Mouse (Mus musculus) limb, embryonic 10.5 days (tissue): ENCODE results near the gene Trap1. TPM values are rescaled to one million over a fixed set of nuclear protein-coding genes. Genes with fewer than 3 reads are reported as not detected.

ENCODE experiments used
- DNase-seq: peaks from one replicate; pipeline ENCODE4 v3.0.0-alpha.2; 2017; ENCODE audit warnings: low spot score
- H3K27ac ChIP-seq: fragments of 300-500 bp; sonication (generic); 2 replicates; pipeline ENCODE4 v1.5.1; 2016; ENCODE audit warnings: mild to moderate bottlenecking
- H3K27me3 ChIP-seq: fragments of 300-500 bp; sonication (generic); 2 replicates; pipeline ENCODE4 v1.6.1; 2016; ENCODE audit warnings: low read depth, mild to moderate bottlenecking; ENCODE audit not compliant: poor library complexity, severe bottlenecking
- H3K36me3 ChIP-seq: fragments of 300-500 bp; sonication (generic); 2 replicates; pipeline ENCODE4 v1.6.1; 2016; ENCODE audit warnings: mild to moderate bottlenecking, moderate library complexity
- H3K4me1 ChIP-seq: fragments of 300-500 bp; sonication (generic); 2 replicates; pipeline ENCODE4 v1.6.1; 2016
- H3K4me3 ChIP-seq: fragments of 300-500 bp; sonication (generic); 2 replicates; pipeline ENCODE4 v1.5.1; 2016; ENCODE audit warnings: mild to moderate bottlenecking, moderate library complexity
- H3K9me3 ChIP-seq: fragments of 300-500 bp; sonication (generic); replicated peaks from 2 replicates; pipeline ENCODE4 v1.6.1; 2016; ENCODE audit warnings: mild to moderate bottlenecking
- WGBS: fragments of 180-500 bp; shearing (Covaris S2); methylation state at CpG from one replicate; pipeline ENCODE4 v1.1.7; 2016; 5-methylcytosine and 5-hydroxymethylcytosine counted together
- polyA plus RNA-seq: library from polyadenylated mRNA; unstranded; fragments of >200 nt; fragmentation: Nextera tagmentation; extraction: Ambion mirVana; gene quantifications from 2 replicates; pipeline ENCODE4 v1.2.1, GENCODE M21; 2016

The Trap1 gene
- polyA plus RNA-seq, 1 experiment from 2014 or later: 107 TPM

DNA sequence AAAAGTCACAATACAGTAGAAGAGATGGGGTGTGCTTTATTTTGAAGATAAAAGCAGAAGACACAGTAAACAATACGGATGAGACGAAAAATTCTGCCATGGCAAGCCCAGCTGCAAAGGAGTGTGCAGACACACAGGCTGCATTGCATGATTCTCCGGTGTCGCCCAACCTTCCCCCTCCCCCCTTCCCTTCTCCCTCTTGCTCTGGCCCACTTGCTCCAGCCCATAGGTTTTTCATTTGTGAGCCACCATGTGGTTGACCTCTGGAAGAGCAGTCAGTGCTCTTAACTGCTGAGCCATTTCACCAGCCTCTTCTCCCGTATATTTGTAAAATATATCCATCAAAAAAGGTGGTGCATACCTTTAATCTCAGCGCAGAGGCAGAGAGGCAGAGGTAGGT, 3.3 kb downstream of the Trap1 start:
- H3K4me1 ChIP-seq: peaks cover 11% of the 10 kb centered on the region
- no peaks in the 10 kb centered on the region for H3K9me3 ChIP-seq
- DNase-seq: no peak
- WGBS: 68% methylated on average over 6 of the region's 6 CpGs
- peaks cover 24% of the 10 kb centered on the region; the same call in 1 of the 2 replicates for H3K36me3 ChIP-seq
- no peak overlapping the region for H3K4me3 ChIP-seq
- H3K27ac ChIP-seq: no peak overlapping the region
- no peaks in the 10 kb centered on the region for H3K27me3 ChIP-seq

DNA sequence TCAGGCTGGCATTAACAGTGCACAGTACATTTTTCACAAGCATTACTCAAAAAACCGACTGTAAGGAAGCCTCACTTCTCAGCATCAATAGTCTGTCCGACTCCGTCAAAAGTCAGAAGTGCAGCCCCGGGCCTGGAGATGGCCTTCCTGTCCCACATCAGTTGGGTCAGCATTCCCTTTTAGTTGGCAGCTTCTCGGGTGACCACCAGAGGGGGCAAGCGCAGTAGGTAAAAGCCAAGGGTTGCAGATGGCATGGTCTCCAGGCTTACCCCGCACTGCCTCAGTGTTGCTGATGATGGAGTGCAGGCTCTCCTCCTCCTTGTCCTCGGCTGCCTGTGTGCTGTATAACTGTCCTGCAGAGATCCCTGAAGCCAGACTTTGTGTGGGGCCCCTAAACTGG, 9.0 kb downstream of the Trap1 start:
- WGBS: 64% methylated on average over 8 of the region's 8 CpGs
- H3K36me3 ChIP-seq: peaks cover 71% of the 10 kb centered on the region
- DNase-seq: peak; percentile 50
- H3K4me1 ChIP-seq: no peaks in the 10 kb centered on the region
- H3K27ac ChIP-seq: no peak overlapping the region
- no peaks in the 10 kb centered on the region for H3K9me3 ChIP-seq
- H3K27me3 ChIP-seq: no peaks in the 10 kb centered on the region
- H3K4me3 ChIP-seq: no peak overlapping the region

DNA sequence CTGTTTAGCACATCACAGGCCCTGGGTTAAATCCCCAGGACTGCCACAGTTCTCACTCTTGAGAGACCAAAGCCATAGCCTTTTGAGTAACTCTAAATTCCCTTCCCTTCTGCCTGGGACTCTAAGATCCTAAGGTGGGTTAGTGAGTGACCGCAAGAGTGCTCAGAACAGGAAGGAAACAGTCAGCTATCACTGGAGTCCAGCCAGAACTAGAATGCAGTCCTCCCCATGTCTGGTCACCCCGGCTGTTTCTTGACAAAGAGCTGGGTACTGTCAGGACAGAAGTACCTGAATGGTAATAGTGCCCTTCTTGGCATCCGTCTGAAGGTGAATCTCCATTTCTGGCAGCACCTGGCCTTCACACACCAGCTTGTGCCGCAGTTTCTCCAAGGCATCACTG, 12.7 kb downstream of the Trap1 start:
- no peak for DNase-seq
- Histone ChIP-seq H3K36me3 (peaks cover 92% of the 10 kb centered on the region), H3K27ac (no peak overlapping the region), H3K27me3 (no peaks in the 10 kb centered on the region), H3K4me3 (no peak overlapping the region), H3K9me3 (no peaks in the 10 kb centered on the region), H3K4me1 (no peaks in the 10 kb centered on the region)
- 95% methylated on average over 4 of the region's 4 CpGs for WGBS

DNA sequence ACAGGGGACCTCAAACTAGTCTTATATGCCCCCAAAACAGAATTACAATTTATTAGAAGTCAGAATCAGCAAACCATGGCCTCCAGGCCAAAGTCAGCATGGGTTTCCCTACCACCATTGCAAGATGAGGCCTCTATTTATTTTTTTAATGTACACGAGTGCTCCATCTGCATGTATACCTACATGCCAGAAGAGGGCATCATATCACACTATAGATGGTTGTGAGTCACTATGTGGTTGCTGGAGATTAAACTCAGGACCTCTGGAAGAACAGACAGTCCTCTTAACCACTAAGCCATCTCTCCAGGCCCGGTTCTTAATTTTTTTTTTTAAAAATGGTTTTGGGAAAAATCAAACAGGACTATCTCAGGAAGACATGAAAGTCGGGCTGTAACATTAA, 23.8 kb downstream of the Trap1 start:
- no peaks in the 10 kb centered on the region for H3K27me3 ChIP-seq
- 93% methylated on average over 3 of the region's 3 CpGs for WGBS
- no peak overlapping the region for H3K27ac ChIP-seq
- H3K36me3 ChIP-seq: peaks cover 93% of the 10 kb centered on the region
- no peak overlapping the region for H3K4me3 ChIP-seq
- H3K9me3 ChIP-seq: no peaks in the 10 kb centered on the region
- H3K4me1 ChIP-seq: no peaks in the 10 kb centered on the region
- no peak for DNase-seq

GRCm38 (mm10) chr16:4052601-4053000, 25.0 kb downstream of the Trap1 start:
- Histone ChIP-seq H3K27ac (no peak overlapping the region), H3K36me3 (peaks cover 93% of the 10 kb centered on the region), H3K27me3 (no peaks in the 10 kb centered on the region), H3K9me3 (no peaks in the 10 kb centered on the region), H3K4me1 (no peaks in the 10 kb centered on the region), H3K4me3 (no peak overlapping the region)
- WGBS: 96% methylated on average over 4 of the region's 4 CpGs
- DNase-seq: no peak

DNA sequence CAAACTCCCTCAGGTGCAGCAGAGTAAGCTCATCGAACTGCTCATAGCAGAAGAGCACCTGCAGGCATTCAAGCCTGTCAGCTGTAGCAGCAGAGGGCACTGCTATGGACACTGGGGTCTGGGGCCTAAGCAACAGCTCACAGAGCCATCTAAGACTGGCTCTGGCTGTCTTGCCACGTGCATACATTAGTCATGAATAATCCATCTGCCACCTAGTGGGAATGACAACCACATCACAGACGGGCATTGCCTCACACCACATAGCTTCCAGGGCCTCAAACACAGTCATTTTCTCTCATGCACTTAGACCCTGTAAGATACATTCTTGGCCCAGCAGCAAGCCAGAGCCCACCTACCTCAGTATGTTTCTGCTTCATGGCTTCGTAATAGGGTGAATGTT, 32.1 kb downstream of the Trap1 start:
- H3K27me3 ChIP-seq: no peaks in the 10 kb centered on the region
- H3K4me1 ChIP-seq: no peaks in the 10 kb centered on the region
- no peak for DNase-seq
- H3K27ac ChIP-seq: no peak overlapping the region
- WGBS: 90% methylated on average over 4 of the region's 4 CpGs
- H3K4me3 ChIP-seq: no peak overlapping the region
- H3K9me3 ChIP-seq: no peaks in the 10 kb centered on the region
- peaks cover 98% of the 10 kb centered on the region for H3K36me3 ChIP-seq

DNA sequence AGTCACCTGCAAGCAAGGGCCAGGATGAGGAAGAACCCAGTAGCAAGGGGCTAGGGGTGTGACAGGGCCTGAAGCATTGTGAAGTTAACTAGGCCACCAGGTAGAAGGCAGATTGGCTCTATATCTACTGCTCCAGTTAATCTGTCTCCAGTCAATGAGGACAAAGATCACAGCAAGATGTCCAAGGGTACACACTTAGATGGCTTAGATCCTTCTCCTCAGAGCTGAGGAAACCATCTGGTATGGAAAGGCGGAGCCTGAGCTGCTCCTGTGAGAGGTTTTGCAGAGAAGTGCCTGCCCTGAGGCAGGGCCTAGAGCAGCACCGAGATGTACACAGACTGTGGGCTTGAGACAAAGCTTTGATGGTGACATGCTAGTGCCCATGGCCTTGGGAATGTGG, 33.5 kb downstream of the Trap1 start:
- 96% methylated on average over 2 of the region's 2 CpGs for WGBS
- Histone ChIP-seq H3K4me3 (no peak overlapping the region), H3K9me3 (no peaks in the 10 kb centered on the region), H3K27me3 (no peaks in the 10 kb centered on the region), H3K27ac (no peak overlapping the region), H3K4me1 (no peaks in the 10 kb centered on the region), H3K36me3 (peaks cover 98% of the 10 kb centered on the region)
- no peak for DNase-seq

GRCm38 (mm10) chr16:4041646-4042045, 36.0 kb downstream of the Trap1 start:
- no peak overlapping the region for H3K4me3 ChIP-seq
- H3K27ac ChIP-seq: no peak overlapping the region
- no peaks in the 10 kb centered on the region for H3K9me3 ChIP-seq
- no peaks in the 10 kb centered on the region for H3K27me3 ChIP-seq
- DNase-seq: no peak
- peaks cover 98% of the 10 kb centered on the region for H3K36me3 ChIP-seq
- H3K4me1 ChIP-seq: no peaks in the 10 kb centered on the region
- 96% methylated on average over 4 of the region's 4 CpGs for WGBS

GRCm38 (mm10) chr16:4040206-4040605, 37.4 kb downstream of the Trap1 start:
- DNase-seq: no peak
- WGBS: 95% methylated on average over 5 of the region's 5 CpGs
- H3K36me3 ChIP-seq: peaks cover 89% of the 10 kb centered on the region

DNA sequence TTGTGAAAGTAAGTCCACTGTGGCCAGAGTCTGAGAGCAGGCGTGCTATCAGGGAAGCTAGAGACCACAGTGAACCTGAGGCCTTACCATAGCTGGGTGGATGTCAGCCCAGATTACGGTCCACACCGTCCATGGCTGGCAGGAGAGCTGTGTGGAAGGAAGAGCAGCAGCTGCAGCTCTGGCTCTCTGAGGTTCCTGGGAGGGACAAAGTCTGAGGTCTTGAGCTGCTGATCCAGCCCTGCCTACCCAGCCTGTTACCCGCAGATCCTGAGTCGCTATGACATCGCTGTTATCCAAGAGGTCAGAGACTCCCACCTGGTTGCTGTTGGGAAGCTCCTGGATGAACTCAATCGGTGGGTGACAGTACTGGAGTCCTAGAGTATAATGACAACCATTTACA, 39.9 kb downstream of the Trap1 start:
- Histone ChIP-seq H3K4me3 (no peak overlapping the region), H3K27ac (no peak overlapping the region), H3K36me3 (peaks cover 65% of the 10 kb centered on the region), H3K27me3 (no peaks in the 10 kb centered on the region), H3K4me1 (no peaks in the 10 kb centered on the region), H3K9me3 (no peaks in the 10 kb centered on the region)
- WGBS: 94% methylated on average over 7 of the region's 7 CpGs
- no peak for DNase-seq

More at GRCm38 (mm10) chr16:4040206-4040605, 37.4 kb downstream of the Trap1 start:
- Histone ChIP-seq H3K4me3 (no peak overlapping the region), H3K27me3 (no peaks in the 10 kb centered on the region), H3K27ac (no peak overlapping the region), H3K9me3 (no peaks in the 10 kb centered on the region), H3K4me1 (no peaks in the 10 kb centered on the region)

DNA sequence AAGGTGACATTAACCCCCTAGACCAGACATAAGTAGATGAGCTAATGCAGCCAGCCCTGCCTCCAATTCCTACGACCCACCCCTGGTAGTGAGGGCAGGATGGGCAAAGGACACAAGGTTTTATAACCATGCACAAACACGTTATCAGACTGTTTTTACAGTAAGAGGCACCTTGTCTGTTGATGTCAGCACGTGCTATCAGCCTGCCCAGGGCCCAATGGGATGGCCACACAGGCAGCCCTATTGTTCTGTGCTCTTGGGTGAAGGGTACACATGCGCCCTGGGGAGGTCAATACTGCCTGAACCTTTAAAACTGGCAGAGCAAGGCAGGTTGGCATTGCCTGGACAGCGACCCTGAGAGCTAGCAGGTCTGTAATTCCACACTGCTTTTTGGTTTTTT, 40.8 kb downstream of the Trap1 start, which contains the start of gene Dnase1:
Dnase1 (plus strand) TSS at position 136 of the 400 bp plus-strand sequence.
- H3K27ac ChIP-seq: no peak within 1 kb of the TSS
- DNase-seq: no peak
- no peaks in the 10 kb centered on the region for H3K9me3 ChIP-seq
- WGBS: 87% methylated on average over 5 of the region's 5 CpGs
- no peak within 1 kb of the TSS for H3K4me3 ChIP-seq
- no peaks in the 10 kb centered on the region for H3K4me1 ChIP-seq
- no peaks in the 10 kb centered on the region for H3K27me3 ChIP-seq
- H3K36me3 ChIP-seq: peaks cover 57% of the 10 kb centered on the region

DNA sequence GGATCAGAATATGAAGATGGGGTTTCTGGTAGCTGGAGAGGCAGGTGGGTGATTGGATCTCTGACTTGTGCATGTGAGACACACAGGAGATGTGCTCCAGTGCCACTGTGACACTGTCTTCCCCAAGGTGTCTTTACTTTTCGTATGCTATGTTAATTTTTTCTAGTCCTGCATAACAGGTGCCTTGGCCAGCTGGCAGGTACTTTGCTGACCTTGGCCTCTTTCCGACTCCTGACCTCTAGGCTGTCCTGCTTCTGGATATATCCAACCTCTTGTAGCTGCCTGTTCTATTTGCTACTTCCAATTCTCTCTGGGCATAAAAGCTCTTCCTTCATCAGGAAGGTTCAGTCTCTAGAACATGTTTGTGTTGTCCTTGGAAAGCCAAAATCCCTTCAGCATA, 42.1 kb downstream of the Trap1 start:
- Histone ChIP-seq H3K27me3 (no peaks in the 10 kb centered on the region), H3K9me3 (no peaks in the 10 kb centered on the region), H3K36me3 (peaks cover 44% of the 10 kb centered on the region), H3K4me3 (no peak overlapping the region), H3K4me1 (0 out of 2 replicates have a peak, but pooled peaks cover 3% of the 10 kb centered on the region), H3K27ac (no peak overlapping the region)
- no peak for DNase-seq
- WGBS: 84% methylated on average over 2 of the region's 2 CpGs

GRCm38 (mm10) chr16:4034476-4034875, 43.2 kb downstream of the Trap1 start:
- H3K4me1 ChIP-seq: 0 out of 2 replicates have a peak, but pooled peaks cover 3% of the 10 kb centered on the region
- H3K36me3 ChIP-seq: peaks cover 33% of the 10 kb centered on the region
- H3K4me3 ChIP-seq: no peak overlapping the region
- no peak for DNase-seq
- 93% methylated on average over 3 of the region's 3 CpGs for WGBS
- no peaks in the 10 kb centered on the region for H3K27me3 ChIP-seq
- no peaks in the 10 kb centered on the region for H3K9me3 ChIP-seq
- H3K27ac ChIP-seq: no peak overlapping the region

DNA sequence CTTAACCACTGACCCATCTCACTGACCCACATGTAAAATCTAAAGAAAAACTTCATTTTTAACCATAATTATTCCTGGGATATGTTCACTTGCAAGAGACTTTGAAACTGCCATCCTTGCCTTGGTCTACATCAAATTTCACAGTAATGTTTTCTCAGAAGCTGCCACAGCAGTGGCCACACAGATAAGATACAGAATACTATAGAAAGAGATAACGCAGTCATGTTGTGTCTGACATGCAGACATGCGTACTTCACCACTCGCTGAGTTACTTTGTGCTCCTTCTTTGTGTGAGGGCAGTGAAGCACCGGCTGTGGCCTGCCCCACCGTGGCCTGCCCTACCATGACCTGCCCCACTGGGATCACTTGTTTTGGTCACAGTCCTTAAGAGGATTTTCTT, 43.7 kb downstream of the Trap1 start:
- H3K4me1 ChIP-seq: 0 out of 2 replicates have a peak, but pooled peaks cover 3% of the 10 kb centered on the region
- H3K36me3 ChIP-seq: peaks cover 28% of the 10 kb centered on the region
- no peak for DNase-seq
- H3K27me3 ChIP-seq: no peaks in the 10 kb centered on the region
- H3K9me3 ChIP-seq: no peaks in the 10 kb centered on the region
- WGBS: 87% methylated on average over 5 of the region's 5 CpGs
- no peak overlapping the region for H3K27ac ChIP-seq
- H3K4me3 ChIP-seq: no peak overlapping the region
